Mouse (Mus musculus) heart, adult 2 months (tissue): ENCODE data around the gene Galr2. TPM values are rescaled to one million over a fixed set of nuclear protein-coding genes. Genes with fewer than 3 reads are reported as not detected.

Source experiments
- DNase-seq, 2 experiments: peaks; one replicate each; pipeline ENCODE4 v3.0.0; 2021
- H3K27ac ChIP-seq: fragments of 200-600 bp; 2 replicates; pipeline ENCODE4 v1.8.1; 2022
- H3K27me3 ChIP-seq: fragments of 200-500 bp; 2 replicates; pipeline ENCODE4 v1.6.1; 2012; ENCODE audit warnings: mild to moderate bottlenecking, low read length, inconsistent platforms, mixed read lengths; ENCODE audit not compliant: control insufficient read depth, insufficient read depth
- H3K36me3 ChIP-seq: fragments of 200-500 bp; 2 replicates; pipeline ENCODE4 v1.6.1; 2012; ENCODE audit warnings: low read length, inconsistent platforms; ENCODE audit not compliant: control insufficient read depth, insufficient read depth
- H3K4me1 ChIP-seq: fragments of 200-500 bp; 2 replicates; pipeline ENCODE4 v1.6.1; 2011; ENCODE audit warnings: low read length; ENCODE audit not compliant: control insufficient read depth, insufficient read depth
- H3K4me3 ChIP-seq: fragments of 200-600 bp; 2 replicates; pipeline ENCODE4 v1.8.1; 2022
- H3K79me2 ChIP-seq: fragments of 200-500 bp; replicated peaks from 2 replicates; pipeline ENCODE4 v1.6.1; 2012; ENCODE audit warnings: mild to moderate bottlenecking, inconsistent platforms, low read length, moderate library complexity, mixed read lengths; ENCODE audit not compliant: control insufficient read depth, insufficient read depth
- H3K9ac ChIP-seq: fragments of 200-500 bp; 2 replicates; pipeline ENCODE4 v1.6.1; 2012; ENCODE audit warnings: low read depth, mild to moderate bottlenecking, control low read depth, inconsistent platforms, low read length, mixed read lengths
- CTCF ChIP-seq: fragments of 200-600 bp; IDR thresholded peaks from 2 replicates; pipeline ENCODE4 v1.8.1; 2022; ENCODE audit warnings: antibody characterized with exemption, mild to moderate bottlenecking, moderate library complexity
- EP300 ChIP-seq: fragments of 200-500 bp; IDR thresholded peaks from 2 replicates; pipeline ENCODE4 v1.6.1; 2011; ENCODE audit warnings: low read depth, low read length, control low read depth; ENCODE audit not compliant: insufficient read depth
- POLR2A ChIP-seq: fragments of 200-500 bp; IDR thresholded peaks from 2 replicates; pipeline ENCODE4 v1.6.1; 2011; ENCODE audit warnings: mild to moderate bottlenecking, low read depth, low read length, control low read depth; ENCODE audit not compliant: insufficient read depth
- WGBS: fragments of 180-500 bp; shearing (Covaris S2); methylation state at CpG from one replicate; pipeline ENCODE4 v1.1.7; 2018; 5-methylcytosine and 5-hydroxymethylcytosine counted together
- intact Hi-C: fragments of 180-260 bp; cut with DNase I; formaldehyde crosslinking; loops from one replicate; pipeline ENCODE4 v1.15.1; 2025
- polyA plus RNA-seq: library from polyadenylated mRNA; depleted of rRNA; stranded (reverse); fragments of >200 nt; gene quantifications from 2 replicates; pipeline ENCODE4 v1.2.3, GENCODE M21; 2012
- total RNA-seq, 2 experiments: library from RNA; stranded (reverse); gene quantifications; 2 replicates each; pipeline ENCODE4 v1.2.3; 2021

Gene Galr2
- total and polyA plus RNA-seq, 3 experiments: 0.18 TPM; not detected in 2

- no peak for TF ChIP-seq CTCF
- TF ChIP-seq EP300: no peak
- no peak for TF ChIP-seq POLR2A
- Histone ChIP-seq H3K9ac (no peak overlapping the region), H3K27me3 (peaks cover 4% of the 10 kb centered on the region), H3K4me3 (no peak overlapping the region), H3K4me1 (no peaks in the 10 kb centered on the region), H3K36me3 (no peaks in the 10 kb centered on the region), H3K79me2 (no peaks in the 10 kb centered on the region), H3K27ac (no peak overlapping the region)
- intact Hi-C loops: no loop called here
- no peak for DNase-seq
- 64% methylated on average over 12 of the region's 12 CpGs for WGBS
These were observed 38.9 kb upstream of the Galr2 start for GRCm38 (mm10) chr11:116241744-116242235.

GRCm38 (mm10) chr11:116244580-116244979 is 36.2 kb upstream of the Galr2 start:
- 82% methylated on average over 8 of the region's 8 CpGs for WGBS
- no peak overlapping the region for H3K4me3 ChIP-seq
- no peaks in the 10 kb centered on the region for H3K4me1 ChIP-seq
- intact Hi-C loops: no loop called here
- no peak for DNase-seq
- no peak overlapping the region for H3K27ac ChIP-seq
- no peaks in the 10 kb centered on the region for H3K36me3 ChIP-seq
- no peaks in the 10 kb centered on the region for H3K79me2 ChIP-seq
- H3K9ac ChIP-seq: no peak overlapping the region
- no peaks in the 10 kb centered on the region for H3K27me3 ChIP-seq
- TF ChIP-seq POLR2A (no peak), EP300 (no peak), CTCF (no peak)

GRCm38 (mm10) chr11:116245616-116246015 is 35.1 kb upstream of the Galr2 start:
- Histone ChIP-seq H3K79me2 (no peaks in the 10 kb centered on the region), H3K27me3 (no peaks in the 10 kb centered on the region), H3K27ac (no peak overlapping the region), H3K36me3 (no peaks in the 10 kb centered on the region), H3K4me1 (no peaks in the 10 kb centered on the region), H3K9ac (no peak overlapping the region), H3K4me3 (no peak overlapping the region)
- TF ChIP-seq POLR2A (no peak), EP300 (no peak), CTCF (no peak)
- no peak for DNase-seq
- WGBS: 86% methylated on average over 6 of the region's 6 CpGs
- intact Hi-C loops: no loop called here

DNA sequence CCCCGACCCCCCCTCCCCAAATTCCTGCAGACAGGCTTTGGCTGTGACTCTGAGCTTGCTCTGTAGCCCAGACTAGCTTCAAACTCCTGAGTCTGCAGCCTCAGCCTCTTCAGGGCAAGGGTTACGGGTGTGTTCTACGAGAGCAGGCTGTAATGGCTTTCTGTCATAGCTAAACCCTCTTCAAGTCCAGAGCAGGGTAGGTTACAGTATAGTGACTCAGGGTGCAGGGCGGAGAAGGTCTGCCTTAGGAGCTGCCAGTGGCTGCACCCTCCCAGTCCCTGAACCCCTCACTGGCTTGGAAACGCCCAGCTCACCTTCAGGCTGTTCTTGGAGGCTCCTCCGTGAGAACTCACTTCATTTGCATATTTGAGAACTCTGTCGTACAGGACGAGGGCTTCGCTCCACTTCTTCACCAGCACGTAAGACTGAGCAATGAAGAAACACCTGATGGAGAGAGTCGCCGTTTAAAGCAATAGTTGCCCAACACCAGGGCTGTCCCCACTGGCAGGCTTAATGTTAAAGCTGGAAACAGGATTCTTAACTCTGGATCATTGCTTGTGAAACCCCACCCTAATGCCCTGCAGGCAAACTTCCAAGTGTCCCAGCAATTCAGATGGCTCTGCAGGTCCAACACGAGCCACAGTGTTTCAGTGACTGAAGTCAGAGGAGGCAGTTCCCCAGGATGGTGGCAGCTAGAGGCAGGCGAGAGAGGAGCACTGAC is 33.1 kb upstream of the Galr2 start:
- no peak overlapping the region for H3K27ac ChIP-seq
- TF ChIP-seq CTCF (no peak), EP300 (no peak)
- H3K4me3 ChIP-seq: no peak overlapping the region
- no peak for DNase-seq
- H3K36me3 ChIP-seq: no peaks in the 10 kb centered on the region
- H3K4me1 ChIP-seq: no peaks in the 10 kb centered on the region
- H3K9ac ChIP-seq: no peak overlapping the region
- H3K27me3 ChIP-seq: no peaks in the 10 kb centered on the region
- intact Hi-C loops: no loop called here
- no peaks in the 10 kb centered on the region for H3K79me2 ChIP-seq
- 86% methylated on average over 14 of the region's 14 CpGs for WGBS

DNA sequence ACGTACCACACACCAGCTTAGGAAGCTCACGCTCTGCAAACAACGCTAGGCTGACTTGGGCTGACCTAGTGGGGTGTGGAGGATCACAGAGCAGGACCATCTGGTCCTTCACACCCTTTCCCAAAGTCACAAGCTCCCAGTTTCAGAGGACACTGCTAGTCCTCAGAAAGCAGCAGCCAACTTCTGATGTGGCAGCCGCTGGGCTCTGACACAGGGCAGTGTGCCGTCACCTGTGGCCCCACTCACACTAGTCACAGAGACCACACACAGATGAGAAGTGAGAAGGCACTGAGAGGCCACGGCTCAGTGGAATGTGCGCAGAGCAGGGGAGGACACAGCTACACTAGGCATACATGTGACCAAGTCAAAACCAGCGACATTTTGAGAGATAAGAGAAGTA is 29.8 kb upstream of the Galr2 start:
- intact Hi-C loops: no loop called here
- Histone ChIP-seq H3K79me2 (no peaks in the 10 kb centered on the region), H3K27ac (no peak overlapping the region), H3K36me3 (no peaks in the 10 kb centered on the region), H3K9ac (no peak overlapping the region), H3K4me1 (no peaks in the 10 kb centered on the region), H3K4me3 (no peak overlapping the region), H3K27me3 (no peaks in the 10 kb centered on the region)
- no peak for DNase-seq
- WGBS: 82% methylated on average over 8 of the region's 8 CpGs
- TF ChIP-seq POLR2A (no peak), EP300 (no peak), CTCF (no peak)

DNA sequence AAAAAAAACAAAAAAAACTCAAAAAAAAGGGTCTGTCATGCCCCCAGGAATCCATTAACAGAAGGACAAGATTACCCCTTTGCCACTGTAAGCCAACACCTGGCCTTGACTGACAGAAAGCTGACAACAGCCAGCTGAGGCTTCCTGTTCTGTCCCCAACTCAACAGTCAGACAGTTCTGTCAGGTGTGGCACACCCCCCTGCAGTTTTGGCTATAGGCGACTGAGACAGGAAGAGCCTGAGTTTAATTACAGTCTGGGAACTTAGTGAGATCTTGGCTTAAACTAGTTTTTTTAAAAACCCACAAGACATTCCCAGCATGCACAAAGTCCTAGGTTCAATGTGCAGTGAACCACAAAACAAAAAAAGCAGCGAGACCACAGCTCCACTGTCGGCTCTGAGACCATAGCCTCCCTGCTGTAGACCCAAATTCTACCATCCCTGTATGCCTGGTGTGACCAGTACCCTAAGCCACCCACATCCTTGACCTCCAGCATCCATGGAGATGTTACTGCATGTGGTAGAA is 27.6 kb upstream of the Galr2 start:
- H3K79me2 ChIP-seq: 0 out of 2 replicates have a peak, but pooled peaks cover 1% of the 10 kb centered on the region
- 85% methylated on average over 3 of the region's 3 CpGs for WGBS
- no peak overlapping the region for H3K4me3 ChIP-seq
- no peak for DNase-seq
- H3K27me3 ChIP-seq: no peaks in the 10 kb centered on the region
- H3K4me1 ChIP-seq: no peaks in the 10 kb centered on the region
- TF ChIP-seq EP300 (no peak), POLR2A (no peak), CTCF (no peak)
- no peaks in the 10 kb centered on the region for H3K36me3 ChIP-seq
- no peak overlapping the region for H3K9ac ChIP-seq
- intact Hi-C loops: no loop called here
- no peak overlapping the region for H3K27ac ChIP-seq
